Mouse (Mus musculus): ENCODE data around the gene Rapgef1. TPM values are rescaled to one million over a fixed set of nuclear protein-coding genes. Genes with fewer than 3 reads are reported as not detected.

Gene Rapgef1
- polyA plus RNA-seq, 1 experiment, result 75.7 TPM

DNA sequence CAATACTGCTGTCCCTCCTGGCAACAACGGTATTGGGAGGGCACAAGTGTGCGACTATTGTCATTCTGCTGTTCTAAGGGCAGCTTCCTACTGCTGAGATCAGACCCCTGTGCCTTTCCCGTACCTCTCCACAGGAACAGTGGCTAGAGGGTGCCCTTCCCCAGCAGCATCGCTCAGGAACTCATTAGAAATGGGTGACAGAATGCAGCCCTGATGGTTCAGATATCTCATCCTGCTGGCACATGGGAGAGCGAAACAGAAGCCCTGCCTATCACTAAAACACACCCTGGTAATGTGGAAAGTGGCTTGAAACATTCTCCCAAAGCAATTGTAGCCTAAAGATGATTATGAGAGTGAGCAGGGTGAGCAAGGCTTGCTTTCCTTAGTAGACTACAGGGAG lies 15.0 kb downstream of the Rapgef1 start:
- Histone ChIP-seq H3K27ac (ENCODE audit: insufficient read depth, low read depth, low read length) (no peak overlapping the region), H3K4me1 (ENCODE audit: control insufficient read depth, insufficient read depth, low read length) (peaks cover 25% of the 10 kb centered on the region), H3K4me3 (ENCODE audit: insufficient read depth, low read depth, low read length) (no peak overlapping the region)
- 71% methylated on average over 5 of the region's 5 CpGs for WGBS
- TF ChIP-seq CTCF (IDR thresholded peaks at IDR 0.05; ENCODE audit: insufficient read depth, low read depth, low read length) (no peak), POLR2A (IDR thresholded peaks at IDR 0.05; ENCODE audit: insufficient read depth, low read depth, low read length) (no peak)

DNA sequence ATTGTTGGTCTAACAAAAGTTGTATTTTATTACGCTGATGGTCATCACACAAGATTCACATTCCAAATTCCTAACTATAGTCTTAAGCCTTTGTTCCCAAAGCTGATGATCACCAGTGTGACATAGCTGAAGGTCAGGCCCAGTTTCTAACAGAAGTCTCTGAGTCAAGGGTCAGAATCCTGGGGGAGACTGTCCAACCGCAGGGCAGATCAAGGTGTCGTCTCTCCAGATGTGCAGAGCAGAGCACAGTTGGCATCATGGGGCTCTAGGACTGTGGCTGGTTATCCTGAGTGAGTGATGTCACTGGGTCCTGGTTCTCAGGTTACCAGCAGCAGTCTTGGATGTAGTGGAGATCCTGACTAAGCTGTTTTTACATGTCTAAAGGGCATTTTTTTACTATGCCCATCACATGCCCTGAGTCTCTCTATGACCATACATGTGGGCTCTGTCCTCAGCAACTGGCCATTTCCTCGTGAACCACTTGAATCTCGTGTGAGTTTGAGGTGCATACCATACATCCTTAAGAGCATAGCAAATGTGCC lies 16.5 kb downstream of the Rapgef1 start:
- WGBS, result 93% methylated on average over 5 of the region's 5 CpGs
- peaks cover 29% of the 10 kb centered on the region for H3K4me1 ChIP-seq (ENCODE audit: control insufficient read depth, insufficient read depth, low read length)
- TF ChIP-seq POLR2A (IDR thresholded peaks at IDR 0.05; ENCODE audit: insufficient read depth, low read depth, low read length) (no peak), CTCF (IDR thresholded peaks at IDR 0.05; ENCODE audit: insufficient read depth, low read depth, low read length) (no peak)

DNA sequence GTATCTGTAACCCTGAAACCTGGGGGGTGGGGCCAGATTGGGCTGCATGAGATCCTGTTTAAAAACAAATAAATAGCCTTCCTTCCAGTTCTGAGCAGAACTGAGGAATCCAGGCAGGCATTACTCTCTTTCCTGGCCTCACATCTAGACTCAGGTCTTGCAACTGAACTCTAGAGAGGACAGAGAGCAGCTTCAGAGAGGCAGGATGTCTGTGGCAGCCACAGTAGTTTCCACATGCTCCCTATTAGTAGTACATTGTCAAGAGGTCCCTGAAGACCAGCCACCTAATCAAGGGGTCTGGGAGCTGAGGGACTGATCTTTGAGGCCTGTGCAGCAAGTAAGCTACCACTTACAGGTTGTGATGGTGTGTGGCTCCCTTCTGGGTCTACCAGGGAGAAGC lies 18.0 kb downstream of the Rapgef1 start:
- peaks cover 30% of the 10 kb centered on the region for H3K4me1 ChIP-seq (ENCODE audit: control insufficient read depth, insufficient read depth, low read length)
- H3K4me3 ChIP-seq (ENCODE audit: insufficient read depth, low read depth, low read length), result no peak overlapping the region
- H3K27ac ChIP-seq (ENCODE audit: insufficient read depth, low read depth, low read length), result no peak overlapping the region
- TF ChIP-seq POLR2A (IDR thresholded peaks at IDR 0.05; ENCODE audit: insufficient read depth, low read depth, low read length) (no peak), CTCF (IDR thresholded peaks at IDR 0.05; ENCODE audit: insufficient read depth, low read depth, low read length) (no peak)

More for the DNA sequence above, 16.5 kb downstream of the Rapgef1 start:
- no peak overlapping the region for H3K4me3 ChIP-seq (ENCODE audit: insufficient read depth, low read depth, low read length)
- H3K27ac ChIP-seq (ENCODE audit: insufficient read depth, low read depth, low read length), result no peak overlapping the region

DNA sequence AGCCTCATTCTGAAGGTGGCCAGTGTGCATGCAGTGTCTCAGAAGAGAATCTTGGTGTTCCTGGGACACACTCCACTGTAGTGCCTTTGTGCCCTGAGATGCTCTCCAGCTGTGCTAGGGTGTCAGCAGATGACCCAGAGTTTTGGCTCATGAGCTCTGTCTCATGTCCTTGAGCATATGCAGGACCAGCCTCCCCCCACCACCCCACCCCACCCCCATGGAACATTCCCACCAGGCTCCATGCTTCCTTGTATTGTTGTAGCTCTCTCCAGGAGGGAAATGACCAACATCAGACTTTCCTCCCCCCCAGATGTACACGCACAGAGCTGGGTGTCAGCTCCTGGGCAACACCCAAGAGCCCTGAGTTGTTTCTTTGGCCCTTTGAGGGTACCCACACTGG lies 19.9 kb downstream of the Rapgef1 start:
- Histone ChIP-seq H3K27ac (ENCODE audit: insufficient read depth, low read depth, low read length) (no peak overlapping the region), H3K4me1 (ENCODE audit: control insufficient read depth, insufficient read depth, low read length) (peaks cover 24% of the 10 kb centered on the region), H3K4me3 (ENCODE audit: insufficient read depth, low read depth, low read length) (no peak overlapping the region)
- TF ChIP-seq POLR2A (IDR thresholded peaks at IDR 0.05; ENCODE audit: insufficient read depth, low read depth, low read length), result no peak
- TF ChIP-seq CTCF (IDR thresholded peaks at IDR 0.05; ENCODE audit: insufficient read depth, low read depth, low read length), result no peak
- WGBS, result 88% methylated on average over 1 of the region's 1 CpGs

DNA sequence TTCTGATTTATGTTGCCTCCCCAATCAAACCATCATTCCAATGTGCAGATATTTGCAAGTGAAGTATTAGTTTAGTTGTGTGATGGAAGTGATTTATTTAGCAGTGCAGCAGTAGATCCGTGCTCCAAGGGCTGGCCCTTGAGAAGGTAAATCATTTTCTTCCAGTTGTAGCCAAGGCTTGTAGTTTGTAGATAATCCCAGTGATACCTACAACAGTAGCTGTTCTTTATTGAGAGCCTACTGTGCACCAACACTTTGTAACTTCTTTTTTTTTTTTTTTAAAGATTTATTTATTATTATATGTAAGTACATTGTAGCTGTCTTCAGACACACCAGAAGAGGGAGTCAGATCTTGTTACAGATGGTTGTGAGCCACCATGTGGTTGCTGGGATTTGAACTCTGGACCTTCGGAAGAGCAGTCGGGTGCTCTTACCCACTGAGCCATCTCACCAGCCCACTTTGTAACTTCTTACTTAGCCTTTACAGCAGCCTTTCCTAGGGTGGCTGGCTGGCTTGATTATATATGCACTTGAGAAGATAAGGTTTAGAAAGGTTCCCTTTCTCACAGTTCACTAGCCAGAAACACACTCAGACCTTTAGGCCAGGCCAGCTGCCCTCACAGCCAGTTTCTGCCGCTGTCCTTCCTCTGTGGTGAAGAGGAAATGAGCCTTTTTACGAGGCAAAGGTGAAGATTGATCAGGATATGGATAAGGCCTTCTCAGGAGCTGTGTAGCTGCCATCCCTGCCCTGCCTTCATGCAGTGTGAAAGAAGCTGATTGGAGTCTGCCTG lies 20.6 kb downstream of the Rapgef1 start:
- 93% methylated on average over 5 of the region's 5 CpGs for WGBS
- no peak for TF ChIP-seq CTCF (IDR thresholded peaks at IDR 0.05; ENCODE audit: insufficient read depth, low read depth, low read length)
- TF ChIP-seq POLR2A (IDR thresholded peaks at IDR 0.05; ENCODE audit: insufficient read depth, low read depth, low read length), result no peak
- H3K4me1 ChIP-seq (ENCODE audit: control insufficient read depth, insufficient read depth, low read length), result peaks cover 20% of the 10 kb centered on the region
- no peak overlapping the region for H3K4me3 ChIP-seq (ENCODE audit: insufficient read depth, low read depth, low read length)
- no peak overlapping the region for H3K27ac ChIP-seq (ENCODE audit: insufficient read depth, low read depth, low read length)

DNA sequence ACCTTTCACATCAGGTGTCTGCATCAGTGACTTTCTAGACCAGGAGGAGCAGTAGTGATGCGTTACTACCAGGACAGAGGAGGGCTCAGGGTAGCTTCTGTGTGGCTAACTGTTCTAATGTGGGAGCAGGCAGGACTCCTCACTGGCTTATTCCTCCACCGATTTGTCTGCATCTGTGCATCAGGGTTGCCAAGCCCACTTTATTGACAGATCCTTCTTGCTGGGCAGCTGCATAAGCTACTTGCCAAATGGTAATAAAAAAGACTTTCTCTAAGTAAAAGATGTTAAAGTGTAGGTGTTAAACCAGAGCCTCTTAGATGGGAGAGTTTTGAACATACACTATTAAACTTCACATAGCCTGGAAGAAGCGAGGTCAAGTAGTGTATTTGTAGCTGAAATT lies 22.2 kb downstream of the Rapgef1 start:
- TF ChIP-seq POLR2A (IDR thresholded peaks at IDR 0.05; ENCODE audit: insufficient read depth, low read depth, low read length), result no peak
- no peak for TF ChIP-seq CTCF (IDR thresholded peaks at IDR 0.05; ENCODE audit: insufficient read depth, low read depth, low read length)
- WGBS, result 86% methylated on average over 3 of the region's 3 CpGs
- Histone ChIP-seq H3K4me3 (ENCODE audit: insufficient read depth, low read depth, low read length) (no peak overlapping the region), H3K4me1 (ENCODE audit: control insufficient read depth, insufficient read depth, low read length) (peaks cover 23% of the 10 kb centered on the region), H3K27ac (ENCODE audit: insufficient read depth, low read depth, low read length) (no peak overlapping the region)

DNA sequence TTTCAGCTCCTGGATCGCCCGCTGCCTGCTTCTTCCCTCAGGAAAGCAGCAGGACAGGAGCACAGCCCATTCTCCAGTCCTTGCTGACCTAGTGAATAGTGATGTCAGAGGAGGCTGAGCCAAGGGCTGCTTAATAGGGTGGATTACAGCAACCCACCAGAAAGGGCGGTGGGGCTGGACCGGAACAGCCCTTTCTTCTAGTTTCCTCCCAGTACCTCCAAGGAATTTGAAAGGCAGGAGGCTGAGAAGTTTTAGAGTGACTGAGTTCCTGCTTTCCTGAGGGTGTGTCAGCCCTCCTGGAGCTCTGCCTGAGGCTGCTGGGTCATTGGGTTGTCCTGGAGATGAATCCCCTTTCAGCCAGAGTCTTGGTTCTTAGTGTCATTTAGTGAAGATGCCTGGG lies 23.9 kb downstream of the Rapgef1 start:
- 69% methylated on average over 4 of the region's 4 CpGs for WGBS
- no peak for TF ChIP-seq POLR2A (IDR thresholded peaks at IDR 0.05; ENCODE audit: insufficient read depth, low read depth, low read length)
- no peak for TF ChIP-seq CTCF (IDR thresholded peaks at IDR 0.05; ENCODE audit: insufficient read depth, low read depth, low read length)
- Histone ChIP-seq H3K4me3 (ENCODE audit: insufficient read depth, low read depth, low read length) (no peak overlapping the region), H3K4me1 (ENCODE audit: control insufficient read depth, insufficient read depth, low read length) (peaks cover 25% of the 10 kb centered on the region), H3K27ac (ENCODE audit: insufficient read depth, low read depth, low read length) (no peak overlapping the region)

DNA sequence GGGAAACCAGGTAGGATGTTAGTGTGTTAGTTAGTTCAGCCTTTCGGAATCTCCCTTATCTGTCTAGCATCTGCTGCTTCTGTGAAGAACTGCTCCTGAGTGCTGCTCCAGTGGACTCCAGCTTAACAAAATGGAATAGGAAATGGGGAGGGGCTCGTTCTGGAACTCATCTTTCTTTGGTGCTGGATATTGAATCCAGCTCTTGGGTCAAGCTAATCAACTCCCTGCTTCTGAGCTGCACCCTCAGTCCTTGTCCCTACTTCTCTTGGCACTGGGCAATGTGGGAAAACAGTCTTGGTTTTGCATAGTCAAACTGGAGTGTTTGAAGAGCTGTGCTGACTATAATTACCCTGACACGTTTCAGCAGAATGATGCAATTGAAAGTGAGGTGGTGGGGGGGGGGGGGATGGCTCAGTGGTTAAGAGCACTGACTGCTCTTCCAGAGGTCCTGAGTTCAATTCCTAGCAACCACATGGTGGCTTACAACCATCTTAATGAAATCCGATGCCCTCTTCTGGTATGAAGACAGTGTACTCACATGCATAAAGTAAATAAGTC lies 25.6 kb downstream of the Rapgef1 start:
- Histone ChIP-seq H3K27ac (ENCODE audit: insufficient read depth, low read depth, low read length) (no peak overlapping the region), H3K4me1 (ENCODE audit: control insufficient read depth, insufficient read depth, low read length) (peaks cover 27% of the 10 kb centered on the region), H3K4me3 (ENCODE audit: insufficient read depth, low read depth, low read length) (no peak overlapping the region)
- TF ChIP-seq CTCF (IDR thresholded peaks at IDR 0.05; ENCODE audit: insufficient read depth, low read depth, low read length), result no peak
- no peak for TF ChIP-seq POLR2A (IDR thresholded peaks at IDR 0.05; ENCODE audit: insufficient read depth, low read depth, low read length)
- 67% methylated on average over 4 of the region's 4 CpGs for WGBS

DNA sequence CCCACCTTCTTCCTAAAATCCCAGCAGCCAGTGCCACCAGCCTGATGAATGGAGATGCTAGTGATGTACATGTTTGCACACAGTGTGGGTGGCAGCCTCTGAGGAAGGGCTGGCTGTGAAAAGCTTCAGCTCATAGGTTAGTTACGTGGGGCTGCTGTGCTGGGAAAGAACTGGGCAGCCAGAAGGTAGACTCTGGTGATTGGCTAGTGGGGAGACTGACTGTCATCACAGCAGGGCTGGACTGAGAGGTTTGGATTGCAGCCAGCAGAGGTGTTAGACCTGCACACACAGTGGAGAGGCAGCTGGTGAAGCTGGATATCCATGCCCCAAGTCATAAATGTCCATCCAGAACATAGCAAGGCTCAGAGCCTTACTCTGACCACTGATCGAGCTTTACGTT lies 27.1 kb downstream of the Rapgef1 start:
- no peak overlapping the region for H3K4me3 ChIP-seq (ENCODE audit: insufficient read depth, low read depth, low read length)
- no peak overlapping the region; the same call in 1 of the 2 replicates for H3K27ac ChIP-seq (ENCODE audit: insufficient read depth, low read depth, low read length)
- H3K4me1 ChIP-seq (ENCODE audit: control insufficient read depth, insufficient read depth, low read length), result peaks cover 19% of the 10 kb centered on the region
- WGBS, result 76% methylated on average over 3 of the region's 3 CpGs
- TF ChIP-seq POLR2A (IDR thresholded peaks at IDR 0.05; ENCODE audit: insufficient read depth, low read depth, low read length) (no peak), CTCF (IDR thresholded peaks at IDR 0.05; ENCODE audit: insufficient read depth, low read depth, low read length) (no peak)
